Mouse (Mus musculus) intestine, postnatal 0 days (tissue): Measurements from ENCODE around the gene Vmn2r22. TPM values are rescaled to one million over a fixed set of nuclear protein-coding genes. Genes with fewer than 3 reads are reported as not detected.
"Not testable (repeated sequence)": the region's sequence is repeated elsewhere in the genome, so short reads cannot be mapped to it uniquely, and the experiment has no call there.

Experiments
- ATAC-seq: fragments of 200-750 bp; cut with Nextera tagmentation; 2 replicates; pipeline ENCODE4 v1.8.0; 2017; ENCODE audit warnings: mild to moderate bottlenecking, moderate TSS enrichment, moderate library complexity
- H3K27ac ChIP-seq: fragments of 300-500 bp; sonication (generic); 2 replicates; pipeline ENCODE4 v1.5.1; 2014; ENCODE audit warnings: mild to moderate bottlenecking, low read depth, low read length, moderate library complexity
- H3K27me3 ChIP-seq: fragments of 300-500 bp; sonication (generic); replicated peaks from 2 replicates; pipeline ENCODE4 v1.6.1; 2014; ENCODE audit warnings: low read length, mixed read lengths; ENCODE audit not compliant: control insufficient read depth, insufficient read depth
- H3K36me3 ChIP-seq: fragments of 300-500 bp; sonication (generic); 2 replicates; pipeline ENCODE4 v1.6.1; 2014; ENCODE audit warnings: mild to moderate bottlenecking, moderate library complexity; ENCODE audit not compliant: control insufficient read depth, insufficient read depth
- H3K4me1 ChIP-seq: fragments of 300-500 bp; sonication (generic); replicated peaks from 2 replicates; pipeline ENCODE4 v1.6.1; 2014; ENCODE audit warnings: antibody characterized with exemption, low read length, mixed read lengths; ENCODE audit not compliant: control insufficient read depth, insufficient read depth
- H3K4me2 ChIP-seq: fragments of 300-500 bp; sonication (generic); replicated peaks from 2 replicates; pipeline ENCODE4 v1.6.1; 2014; ENCODE audit warnings: low read depth, mild to moderate bottlenecking, moderate library complexity
- H3K4me3 ChIP-seq: fragments of 300-500 bp; sonication (generic); 2 replicates; pipeline ENCODE4 v1.5.1; 2014; ENCODE audit warnings: low read depth, low read length
- H3K9ac ChIP-seq: fragments of 300-500 bp; sonication (generic); 2 replicates; pipeline ENCODE4 v1.6.1; 2014; ENCODE audit warnings: mild to moderate bottlenecking, low read depth, low read length
- H3K9me3 ChIP-seq: fragments of 300-500 bp; sonication (generic); 2 replicates; pipeline ENCODE4 v1.6.1; 2016; ENCODE audit warnings: mixed run types; ENCODE audit not compliant: control insufficient read depth
- CTCF ChIP-seq: sonication (generic); IDR thresholded peaks from 2 replicates; pipeline ENCODE4 v1.5.1; 2016; ENCODE audit warnings: low read depth, mild to moderate bottlenecking, control low read depth, antibody characterized with exemption, moderate library complexity
- WGBS: fragments of 180-500 bp; shearing (Covaris S2); extraction: QIAGEN DNeasy Blood & Tissue Kit; methylation state at CpG from one replicate; pipeline ENCODE4 v1.1.7; 2014; 5-methylcytosine and 5-hydroxymethylcytosine counted together
- polyA plus RNA-seq: library from polyadenylated mRNA; unstranded; fragments of >200 nt; fragmentation: Nextera tagmentation; extraction: Ambion mirVana; gene quantifications from 2 replicates; pipeline ENCODE4 v1.2.1, GENCODE M21; 2015

Vmn2r22 gene
- polyA plus RNA-seq: not detected in 2 replicates

- H3K4me3 ChIP-seq, H3K4me1 ChIP-seq, H3K9me3 ChIP-seq, H3K9ac ChIP-seq, H3K27me3 ChIP-seq, H3K27ac ChIP-seq, ATAC-seq, H3K4me2 ChIP-seq, H3K36me3 ChIP-seq: not testable (repeated sequence)
- WGBS: 52% methylated on average over 3 of the region's 3 CpGs
Measured at GRCm38 (mm10) chr6:123650625-123651024, at the start of gene Vmn2r22. Gene Vmn2r22 (minus strand): TSS chr6:123650725.

- Histone ChIP-seq H3K9me3 (no peaks in the 10 kb centered on the region), H3K9ac (no peak overlapping the region), H3K4me3 (no peak overlapping the region), H3K4me2 (no peak overlapping the region), H3K27ac (no peak overlapping the region), H3K27me3 (no peaks in the 10 kb centered on the region), H3K36me3 (no peaks in the 10 kb centered on the region), H3K4me1 (no peaks in the 10 kb centered on the region)
- ATAC-seq: no peak
- no peak for TF ChIP-seq CTCF
Measured at GRCm38 (mm10) chr6:123697213-123697612, 46.7 kb upstream of the Vmn2r22 start.

GRCm38 (mm10) chr6:123696639-123697038, 46.1 kb upstream of the Vmn2r22 start:
- not testable (repeated sequence) for H3K27me3 ChIP-seq, H3K9me3 ChIP-seq, H3K4me3 ChIP-seq, H3K27ac ChIP-seq, H3K9ac ChIP-seq, H3K36me3 ChIP-seq, H3K4me1 ChIP-seq, ATAC-seq, H3K4me2 ChIP-seq
- WGBS: 37% methylated on average over 1 of the region's 1 CpGs

- no peaks in the 10 kb centered on the region for H3K27me3 ChIP-seq
- WGBS: 48% methylated on average over 6 of the region's 6 CpGs
- H3K27ac ChIP-seq: no peak overlapping the region
- H3K9me3 ChIP-seq: no peaks in the 10 kb centered on the region
- no peak overlapping the region for H3K9ac ChIP-seq
- no peaks in the 10 kb centered on the region for H3K36me3 ChIP-seq
- no peak for ATAC-seq
- peak; percentile 26; the same call in 1 of the 2 replicates for TF ChIP-seq CTCF
- H3K4me2 ChIP-seq: no peak overlapping the region
- H3K4me1 ChIP-seq: no peaks in the 10 kb centered on the region
- no peak overlapping the region for H3K4me3 ChIP-seq
Measured at GRCm38 (mm10) chr6:123657040-123657439, 6.5 kb upstream of the Vmn2r22 start.

GRCm38 (mm10) chr6:123639394-123639793, 11.1 kb downstream of the Vmn2r22 start:
- not testable (repeated sequence) for H3K27ac ChIP-seq, H3K9me3 ChIP-seq, H3K4me1 ChIP-seq, H3K4me3 ChIP-seq, ATAC-seq, H3K9ac ChIP-seq, H3K36me3 ChIP-seq, H3K27me3 ChIP-seq, H3K4me2 ChIP-seq
- WGBS: 77% methylated on average over 4 of the region's 4 CpGs

GRCm38 (mm10) chr6:123623784-123624183, 26.7 kb downstream of the Vmn2r22 start:
- not testable (repeated sequence) for H3K4me2 ChIP-seq, H3K9ac ChIP-seq, H3K9me3 ChIP-seq, H3K4me3 ChIP-seq, H3K27me3 ChIP-seq, H3K4me1 ChIP-seq, H3K27ac ChIP-seq, ATAC-seq, H3K36me3 ChIP-seq
- no CpG with 5 or more reads among the region's 2 CpGs for WGBS

GRCm38 (mm10) chr6:123588368-123588767, 62.2 kb downstream of the Vmn2r22 start:
- no CpG with 5 or more reads among the region's 5 CpGs for WGBS
- not testable (repeated sequence) for H3K9ac ChIP-seq, H3K9me3 ChIP-seq, H3K36me3 ChIP-seq, H3K4me3 ChIP-seq, H3K4me1 ChIP-seq, H3K4me2 ChIP-seq, H3K27me3 ChIP-seq, ATAC-seq, H3K27ac ChIP-seq

GRCm38 (mm10) chr6:123587796-123588328, 62.7 kb downstream of the Vmn2r22 start:
- not testable (repeated sequence) for H3K4me2 ChIP-seq, H3K27me3 ChIP-seq, H3K9ac ChIP-seq, H3K9me3 ChIP-seq, H3K27ac ChIP-seq, H3K4me1 ChIP-seq, H3K4me3 ChIP-seq, H3K36me3 ChIP-seq, ATAC-seq
- no CpG with 5 or more reads among the region's 2 CpGs for WGBS

GRCm38 (mm10) chr6:123583988-123584387, 66.5 kb downstream of the Vmn2r22 start:
- H3K4me3 ChIP-seq, H3K9ac ChIP-seq, ATAC-seq, H3K9me3 ChIP-seq, H3K4me2 ChIP-seq, H3K27ac ChIP-seq, H3K36me3 ChIP-seq, H3K27me3 ChIP-seq, H3K4me1 ChIP-seq: not testable (repeated sequence)
- WGBS: no CpG with 5 or more reads among the region's 1 CpGs
